Mouse (Mus musculus) adrenal gland, postnatal 4 days (tissue): ENCODE results near the gene Kcnh1. TPM values are rescaled to one million over a fixed set of nuclear protein-coding genes. Genes with fewer than 3 reads are reported as not detected.

Experiments
- DNase-seq, 2 experiments: peaks; one replicate each; pipeline ENCODE4 v3.0.0; 2021 to 2022; ENCODE audit warnings: low spot score in 2 of 2, mixed read lengths in 2 of 2
- long read RNA-seq, 2 experiments: library from polyadenylated mRNA; stranded (forward); transcript quantifications; one replicate each; pipeline ENCODE4 v2.0.0; 2021
- total RNA-seq, 2 experiments: library from RNA; stranded (reverse); gene quantifications; 2 replicates each; pipeline ENCODE4 v1.2.3; 2021

The Kcnh1 gene
- 1 to 10 TPM in 1 of 2 experiments, under 1 TPM in 1; 0.48 to 1.3 TPM for total RNA-seq
- long read RNA-seq, experiment 1, result 0 reads
- long read RNA-seq, experiment 2, full-length matches to known transcripts, result 3 of 4 reads
- long read RNA-seq, experiment 2, partial matches to known transcripts, result 0 of 4 reads
- long read RNA-seq, experiment 2, other reads (novel, unspliced or antisense), result 1 of 4 reads

DNA sequence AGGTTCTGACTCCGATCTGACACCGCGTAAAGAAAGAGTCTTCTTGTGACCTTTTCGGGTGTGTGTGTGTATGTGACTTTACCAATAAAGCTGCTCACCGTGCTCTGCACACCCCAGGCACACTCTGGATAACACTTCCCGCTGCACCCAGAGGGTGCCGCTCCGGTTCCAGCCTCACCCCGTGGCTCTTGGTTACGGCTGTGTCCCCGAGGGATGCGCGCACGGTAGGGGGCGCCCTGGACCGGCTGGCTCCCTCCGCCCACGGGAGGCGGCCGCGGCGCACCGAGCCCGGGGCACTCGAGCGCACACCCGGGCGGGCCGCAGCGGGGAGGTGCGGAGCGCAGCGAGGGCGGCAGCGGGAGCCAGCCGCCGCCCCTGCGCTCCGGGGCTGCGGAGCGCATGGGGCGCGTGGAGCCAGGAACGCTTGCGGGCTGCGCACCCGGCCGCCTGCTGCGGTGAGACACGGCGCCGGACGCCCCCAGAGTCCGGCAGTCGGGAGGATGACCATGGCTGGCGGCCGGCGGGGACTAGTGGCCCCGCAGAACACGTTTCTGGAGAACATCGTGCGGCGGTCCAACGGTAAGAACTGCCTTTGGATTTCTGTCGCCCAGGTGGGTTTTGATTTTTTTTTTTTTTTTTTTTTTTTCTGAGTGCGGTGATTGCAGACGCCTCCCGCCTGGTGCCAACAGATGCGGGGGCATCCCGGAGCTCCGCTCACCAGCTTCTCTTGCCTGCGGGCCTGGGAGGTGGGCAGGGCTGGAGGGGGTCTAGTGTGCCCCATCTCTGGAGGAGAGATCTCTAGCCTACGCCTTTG is at the start of gene Kcnh1:
Kcnh1 (plus strand) TSS at position 267 of the 814 bp plus-strand sequence.
- DNase-seq, result peak; percentile 78 to 81

DNA sequence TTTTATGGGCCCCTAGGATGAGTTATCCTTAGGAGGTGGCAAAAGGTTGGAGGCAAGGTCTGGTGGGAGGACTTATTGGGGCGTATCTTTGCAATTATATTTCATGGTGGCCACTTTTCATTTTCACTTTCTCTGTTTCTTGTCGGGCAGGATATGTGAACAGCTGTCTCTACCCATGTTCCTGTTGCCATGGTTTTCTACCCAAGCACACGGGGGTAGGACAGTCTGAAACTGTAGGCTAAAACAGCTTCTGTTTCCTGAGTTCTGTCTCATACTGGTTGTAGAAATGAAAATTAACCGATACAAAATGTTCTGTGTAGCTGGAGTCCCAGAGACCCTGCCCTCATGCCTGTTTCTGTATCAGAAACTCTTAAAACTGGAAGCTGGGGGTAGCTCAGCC is 39.4 kb upstream of the Kcnh1 start:
- no peak for DNase-seq

DNA sequence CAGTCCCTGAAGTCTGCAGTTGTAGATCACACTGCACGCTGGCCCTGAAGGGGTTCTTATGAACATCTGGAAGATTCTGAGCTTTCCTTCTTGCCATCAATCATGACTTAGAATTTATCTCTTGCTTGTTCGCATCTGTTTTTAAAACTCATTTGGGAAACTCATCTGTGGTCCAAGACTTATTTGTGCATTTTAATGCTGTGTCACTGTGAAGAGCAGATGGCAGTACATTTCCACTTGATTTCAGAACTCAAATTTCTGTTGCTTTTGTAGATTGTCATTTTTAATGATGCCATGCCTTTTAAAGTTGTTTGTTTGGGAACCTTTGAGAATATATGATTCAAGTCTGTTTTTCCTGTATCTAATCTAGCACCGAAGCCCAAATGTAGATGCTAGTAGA is 19.1 kb upstream of the Kcnh1 start:
- DNase-seq, result no peak

DNA sequence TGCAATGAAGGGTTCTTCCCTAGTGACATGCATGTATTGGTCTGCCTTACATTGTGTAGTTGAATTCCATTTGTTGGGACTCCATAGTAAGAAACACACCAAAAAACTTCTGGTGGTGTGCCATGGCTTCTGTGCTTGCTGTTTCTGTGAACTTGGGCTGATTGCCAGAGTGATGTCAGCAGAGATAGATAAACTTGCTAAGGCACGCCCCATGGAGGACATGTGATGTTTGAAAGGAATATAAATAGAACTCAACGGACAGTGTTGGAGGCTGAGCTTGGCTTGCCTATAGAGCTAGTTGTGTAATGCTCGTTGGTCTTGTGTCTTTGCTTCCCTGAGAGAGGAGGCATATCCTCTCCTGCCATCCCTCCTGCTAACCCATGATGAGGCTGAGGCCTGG is 10.7 kb upstream of the Kcnh1 start:
- no peak for DNase-seq

DNA sequence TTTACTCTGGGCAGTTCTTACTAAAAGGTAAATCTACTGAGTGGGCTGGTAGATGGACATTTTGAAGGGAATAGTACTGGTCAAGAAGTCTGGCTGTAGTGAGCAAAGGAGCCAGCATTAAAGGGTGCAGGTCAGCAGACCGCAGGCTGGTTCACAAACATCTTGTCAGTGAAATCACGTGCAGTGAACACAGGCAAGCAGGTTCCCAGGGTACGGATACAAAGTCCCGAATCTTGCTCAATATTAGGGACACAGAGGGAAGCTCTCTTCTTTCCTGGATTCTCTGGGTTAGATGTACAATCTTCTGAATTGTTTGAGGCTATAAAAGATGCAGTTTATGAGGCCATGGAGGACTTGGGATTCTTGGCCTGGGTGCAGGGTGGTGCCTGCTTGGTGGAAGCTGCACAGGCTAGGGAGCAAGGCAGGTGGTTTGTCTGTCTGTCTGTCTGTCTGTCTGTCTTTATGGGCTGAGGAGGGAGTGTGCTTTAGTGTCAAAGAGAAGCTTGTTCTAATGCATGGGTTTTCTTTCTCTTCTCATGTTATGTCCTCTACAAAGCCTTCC is 8.8 kb upstream of the Kcnh1 start:
- DNase-seq, result no peak

DNA sequence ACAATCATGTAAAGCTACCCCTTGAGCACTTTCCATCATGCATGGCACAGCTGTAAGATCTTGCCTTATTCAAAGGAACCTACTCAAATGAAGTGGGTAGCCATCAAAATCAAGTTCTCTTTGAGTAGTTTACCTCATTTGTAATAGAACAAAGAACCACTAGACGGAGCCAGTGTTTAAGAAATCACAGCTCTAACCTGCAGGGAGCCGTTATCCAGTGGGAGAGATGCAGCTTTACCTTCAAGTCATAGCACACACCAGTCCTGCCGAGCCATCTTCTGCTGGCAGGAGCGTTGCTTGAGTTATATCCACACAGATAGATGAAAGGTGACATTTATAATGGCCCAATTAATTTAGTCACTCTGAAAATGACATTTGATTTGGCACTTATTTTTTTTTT is 1.5 kb upstream of the Kcnh1 start:
- DNase-seq, result no peak

DNA sequence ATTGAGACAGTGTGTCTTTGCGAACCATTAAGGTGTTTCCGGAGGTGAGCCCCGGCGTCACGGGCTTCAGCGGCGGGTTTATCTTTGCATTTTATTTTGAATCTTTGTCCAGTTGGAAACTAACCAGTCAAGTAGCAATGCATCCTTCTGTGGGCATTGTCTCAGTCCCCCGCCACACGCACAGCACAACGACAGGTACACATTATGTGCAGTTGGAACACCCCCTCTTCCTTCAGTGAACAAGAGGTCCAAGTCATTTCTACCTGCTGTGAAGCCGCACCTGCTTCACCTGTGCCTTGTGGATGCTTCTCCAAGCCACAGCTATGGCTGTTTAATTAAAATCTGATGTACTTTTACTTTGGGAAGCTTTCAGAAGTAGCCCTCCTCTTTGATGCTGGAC is 803 bp upstream of the Kcnh1 start:
- DNase-seq, result no peak

DNA sequence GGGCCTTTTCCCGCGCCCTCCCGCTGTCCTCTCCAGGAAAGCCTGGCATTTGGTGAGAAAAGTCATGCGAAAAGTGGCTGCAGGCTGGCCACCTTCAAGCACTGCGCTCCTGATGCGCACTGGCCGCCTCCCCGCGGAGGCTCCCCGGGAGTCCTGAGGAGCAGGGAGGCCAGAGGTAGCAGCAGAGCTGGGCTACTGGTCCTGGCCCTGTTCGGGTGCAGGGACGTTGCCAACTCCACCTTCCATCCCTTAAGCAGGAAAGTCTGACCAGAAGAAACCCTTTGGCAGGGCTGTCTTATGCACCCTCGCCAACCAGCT is 707 bp downstream of the Kcnh1 start:
- no peak for DNase-seq

DNA sequence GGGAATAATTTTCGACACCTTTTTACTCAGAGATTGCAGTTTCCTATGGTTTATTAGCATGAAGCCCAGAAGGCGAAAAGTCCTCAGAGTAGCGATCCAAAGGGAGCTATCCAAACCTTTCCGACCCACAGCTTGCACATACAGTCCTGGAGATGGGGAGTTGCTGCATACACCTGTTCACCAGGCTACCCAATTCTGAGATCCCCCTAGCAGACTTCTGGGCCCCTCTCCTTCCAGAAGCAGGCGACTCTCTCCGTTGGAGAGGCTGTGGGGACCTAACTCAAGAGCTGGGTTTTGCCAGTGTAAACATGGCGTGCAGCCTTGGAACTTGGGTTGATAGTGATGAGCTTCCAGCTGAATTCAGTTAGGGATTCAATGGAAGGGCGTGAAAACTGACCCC is 1.3 kb downstream of the Kcnh1 start:
- no peak for DNase-seq

DNA sequence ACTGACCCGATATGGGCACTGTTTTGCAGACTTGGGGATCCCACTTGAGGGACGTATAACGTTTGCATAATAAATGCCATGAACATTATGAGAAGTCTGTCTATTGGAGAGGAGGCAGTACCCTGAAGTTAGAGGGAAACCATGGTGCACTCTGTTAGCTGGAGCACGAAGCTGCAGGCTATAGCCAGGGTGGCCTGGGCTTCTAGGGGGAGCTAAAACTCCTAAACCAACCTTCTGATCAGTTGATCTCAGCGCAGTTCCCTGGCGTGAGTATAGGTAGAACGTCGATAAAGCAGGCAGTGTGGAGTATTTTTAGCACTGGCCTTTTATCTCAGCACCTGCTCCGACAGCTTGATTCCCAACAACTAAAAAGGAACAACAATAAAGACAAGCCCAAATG is 2.1 kb downstream of the Kcnh1 start:
- DNase-seq, result no peak

DNA sequence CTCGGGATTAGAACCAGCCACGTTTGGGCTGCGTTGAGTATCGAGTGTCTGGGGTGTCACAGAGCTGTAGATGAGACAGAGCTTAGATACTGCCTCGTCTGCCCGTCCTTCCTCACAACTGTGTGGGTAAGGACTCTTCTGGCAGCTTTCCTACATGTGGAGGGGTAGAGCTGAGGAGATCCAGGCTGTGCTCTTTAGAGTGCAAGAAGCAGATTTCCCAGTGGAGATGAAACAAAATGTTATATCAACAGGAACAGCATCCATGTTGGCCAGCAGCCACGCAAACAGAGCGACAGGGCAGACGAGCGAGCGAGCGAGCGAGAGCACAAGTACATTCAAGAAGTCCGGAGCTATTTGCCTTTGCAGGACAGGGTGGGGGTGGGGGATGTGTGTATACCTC is 3.1 kb downstream of the Kcnh1 start:
- DNase-seq, result no peak

DNA sequence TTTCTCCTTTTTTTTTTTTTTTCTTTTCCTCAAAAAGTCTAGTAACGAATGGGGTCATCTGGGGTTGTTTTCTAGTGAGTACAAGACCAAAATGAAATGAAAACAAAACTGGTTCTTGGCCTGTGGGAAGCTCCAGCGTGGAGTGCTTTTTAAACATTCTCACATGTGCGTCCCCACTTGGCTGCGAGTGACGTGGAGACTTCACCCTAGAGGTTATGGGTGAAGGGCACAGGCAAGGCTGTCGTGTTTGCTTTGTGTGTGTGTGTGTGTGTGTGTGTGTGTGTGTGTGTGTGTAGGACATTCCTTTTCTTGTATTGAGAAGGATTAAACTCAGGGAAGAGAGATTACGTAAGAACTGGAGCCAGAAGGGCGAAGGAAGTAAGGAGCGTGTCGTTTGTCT is 6.9 kb downstream of the Kcnh1 start:
- DNase-seq, result no peak

DNA sequence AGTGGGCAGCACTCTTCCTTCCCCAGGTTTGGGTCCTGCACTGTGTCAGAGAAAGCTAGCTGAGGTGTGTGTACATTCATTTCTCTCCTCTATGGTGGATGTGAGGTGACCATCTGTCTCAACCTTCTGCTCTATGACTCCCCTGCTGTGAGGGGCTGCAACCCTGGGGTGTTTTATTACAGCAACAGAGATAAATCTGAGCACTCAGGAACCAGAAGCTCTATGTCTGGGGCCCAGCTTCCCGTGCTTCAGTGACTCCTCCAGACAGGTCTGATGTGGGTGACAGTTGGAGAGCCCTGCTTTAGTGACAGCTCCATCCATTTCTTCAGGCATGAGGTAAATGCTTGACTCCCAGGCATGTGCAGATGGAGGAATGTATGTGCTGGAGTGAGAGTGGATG is 12.4 kb downstream of the Kcnh1 start:
- DNase-seq, result no peak

DNA sequence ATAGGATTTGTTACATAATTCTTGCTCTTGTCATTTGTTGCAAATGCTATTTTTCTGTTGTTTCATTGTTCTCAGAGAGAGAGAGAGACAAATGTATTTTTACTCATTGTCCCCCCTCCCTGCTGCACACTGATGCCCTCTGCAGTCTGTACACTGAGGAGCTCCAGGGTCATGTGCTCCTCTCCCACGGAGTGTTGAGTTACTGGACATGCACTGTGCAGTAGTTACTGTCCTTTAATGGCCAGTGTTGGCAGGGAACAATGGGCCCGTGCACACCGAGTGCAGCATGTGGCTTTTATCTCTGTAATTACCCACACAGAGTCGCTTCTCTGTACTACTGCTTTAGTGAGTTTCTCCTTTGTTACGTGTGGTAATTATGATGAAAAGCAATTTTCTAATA is 17.4 kb downstream of the Kcnh1 start:
- DNase-seq, result no peak

DNA sequence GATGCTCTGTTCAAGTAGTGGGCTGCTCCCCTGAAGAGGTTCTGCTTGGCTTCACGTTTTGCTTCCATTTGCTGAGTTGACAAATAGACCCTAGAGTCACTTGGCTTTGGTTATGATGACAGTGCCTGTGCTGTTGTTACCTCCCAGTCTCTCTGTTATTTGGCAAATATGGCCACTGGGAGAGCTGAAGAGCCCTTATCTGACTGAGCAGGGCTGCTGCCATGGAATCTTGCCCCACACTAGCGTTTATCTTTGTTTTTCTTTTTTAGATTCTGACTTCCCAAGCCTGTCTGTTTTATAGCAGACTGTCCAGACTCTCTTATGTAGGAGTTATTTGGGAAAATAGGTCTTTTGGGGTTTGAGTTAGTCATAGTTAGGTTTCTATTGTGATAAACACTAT is 21.9 kb downstream of the Kcnh1 start:
- DNase-seq, result no peak

DNA sequence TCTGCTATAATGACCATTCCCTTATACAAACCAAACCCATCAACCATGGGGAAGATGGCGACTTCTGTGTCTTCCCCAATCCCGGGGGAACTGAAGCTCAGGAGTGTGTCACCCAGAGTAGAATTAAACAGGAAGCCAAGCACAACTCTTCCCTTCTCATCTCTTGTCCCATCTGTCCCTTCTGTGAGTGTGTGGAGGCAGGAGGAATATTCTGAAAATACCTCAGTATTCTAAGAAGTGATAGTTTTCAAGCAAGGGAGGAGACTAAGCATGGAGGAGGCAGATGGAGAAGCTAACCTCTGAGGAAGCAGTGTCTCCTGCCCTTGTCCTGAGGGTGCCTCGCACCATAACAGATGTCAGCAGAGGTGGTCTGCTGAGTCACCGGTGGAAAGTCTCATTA is 24.1 kb downstream of the Kcnh1 start:
- no peak for DNase-seq

DNA sequence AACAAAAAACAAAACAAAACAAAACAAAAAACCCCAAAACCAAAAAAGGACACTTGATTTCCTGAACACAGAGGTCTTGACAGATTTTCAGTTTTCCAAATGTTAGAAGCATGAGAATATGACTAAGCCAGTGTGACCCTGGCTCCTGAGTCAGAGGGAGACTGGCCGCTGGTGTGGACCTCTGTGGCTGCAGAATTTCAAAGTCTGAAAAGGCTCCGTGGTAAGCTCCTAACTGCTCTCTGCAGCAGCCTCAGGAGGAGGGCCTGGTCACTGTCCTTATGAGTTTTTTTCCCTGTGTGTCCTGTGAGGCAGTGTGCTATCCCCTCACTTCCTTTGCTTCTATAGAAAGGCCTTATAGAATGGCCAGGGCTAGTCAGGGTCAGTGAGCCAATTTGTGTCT is 29.6 kb downstream of the Kcnh1 start:
- no peak for DNase-seq

DNA sequence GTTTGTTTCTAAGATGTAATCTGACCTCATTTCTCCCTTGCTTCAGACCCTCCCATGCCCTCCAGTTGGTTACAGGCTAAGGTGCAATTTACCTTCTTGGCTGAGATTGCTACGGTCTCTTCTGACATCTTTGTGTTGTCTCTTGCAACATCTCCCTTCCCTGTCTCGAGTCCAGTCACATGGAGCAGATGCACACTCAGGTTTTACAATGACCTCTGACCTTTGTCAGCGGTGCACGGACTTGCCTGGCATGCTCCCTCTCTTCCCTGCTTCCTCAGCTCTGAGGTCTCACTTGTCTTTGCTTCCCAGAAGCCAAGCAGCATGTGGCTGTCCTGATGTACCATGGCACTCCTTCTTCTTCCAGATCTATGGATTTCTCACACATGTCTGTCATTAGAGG is 33.6 kb downstream of the Kcnh1 start:
- no peak for DNase-seq

DNA sequence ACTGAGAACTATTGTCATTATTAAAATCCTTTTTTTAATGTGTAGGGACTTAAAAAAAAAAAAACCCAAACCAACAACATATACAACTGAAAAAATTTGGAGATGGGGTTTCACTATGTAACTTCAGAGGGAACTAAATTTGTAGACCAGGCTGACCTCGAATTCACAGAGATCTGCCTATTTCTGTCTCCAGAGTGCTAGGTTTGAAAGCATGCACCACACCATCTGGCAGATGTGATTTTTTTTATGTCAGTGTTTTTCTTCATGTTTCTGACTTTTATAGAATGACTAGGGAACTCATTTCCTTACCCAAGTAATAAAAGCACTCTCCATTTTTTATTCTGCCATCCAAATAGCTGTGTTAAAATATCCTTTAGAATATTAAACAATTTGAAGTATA is 42.1 kb downstream of the Kcnh1 start:
- no peak for DNase-seq

DNA sequence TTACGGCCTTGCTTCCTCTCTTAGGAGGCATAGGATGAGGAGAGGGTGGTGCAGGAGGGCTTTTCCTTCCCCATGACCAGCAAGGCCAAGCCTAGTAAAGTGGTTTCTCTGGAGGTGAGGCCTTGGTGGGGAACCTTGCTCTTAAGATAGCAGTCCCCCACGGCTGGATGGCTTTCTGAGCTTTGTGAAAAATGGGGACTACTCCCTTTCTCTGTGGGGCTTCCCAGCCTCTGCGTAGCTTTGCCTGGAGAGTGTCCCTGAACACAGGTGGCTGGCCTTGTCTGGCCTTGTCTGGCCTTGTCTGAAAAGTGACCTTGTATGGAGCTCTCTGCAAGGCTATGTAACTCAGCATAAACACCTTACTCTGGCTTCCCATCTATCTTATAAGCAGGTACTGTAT is 56.3 kb downstream of the Kcnh1 start:
- DNase-seq, result no peak

DNA sequence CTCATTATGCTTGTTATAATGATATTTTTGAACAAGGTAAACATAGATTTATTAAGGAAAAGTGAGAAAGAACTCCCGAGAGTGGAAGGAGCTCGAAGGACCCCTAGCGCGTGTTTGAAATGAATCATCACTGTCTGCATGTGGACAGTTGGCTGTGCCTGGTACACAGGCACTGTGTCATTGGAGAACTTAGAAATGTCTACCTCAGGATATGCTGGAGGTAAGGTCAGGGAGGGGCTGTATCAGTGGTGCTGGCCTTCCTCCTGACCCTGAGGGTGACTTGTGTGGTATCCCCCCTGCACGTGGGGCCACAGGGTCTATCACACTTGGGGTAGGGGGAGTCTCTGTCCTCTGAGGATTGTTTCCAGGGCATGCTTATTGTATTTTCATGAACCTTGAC is 68.6 kb downstream of the Kcnh1 start:
- DNase-seq, result no peak

DNA sequence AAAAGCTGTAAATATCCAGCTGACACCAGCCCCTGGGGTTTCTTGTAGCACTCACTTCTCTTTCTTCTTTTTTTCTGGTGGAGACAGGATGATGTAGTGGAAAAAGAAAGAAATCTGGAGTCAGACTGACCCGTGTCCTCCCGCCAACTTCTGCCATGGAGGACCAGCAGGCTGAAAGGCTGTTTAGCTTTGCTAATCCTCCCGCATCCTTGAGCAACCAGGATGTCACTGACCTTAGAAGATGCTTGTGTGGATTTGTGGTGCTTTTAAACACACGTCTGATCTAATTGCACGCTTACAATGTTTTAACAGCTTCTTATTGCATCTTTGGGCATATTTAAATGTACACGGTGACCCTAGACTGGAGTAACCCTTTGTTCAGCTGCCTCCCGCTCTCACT is 69.0 kb downstream of the Kcnh1 start:
- DNase-seq, result no peak

DNA sequence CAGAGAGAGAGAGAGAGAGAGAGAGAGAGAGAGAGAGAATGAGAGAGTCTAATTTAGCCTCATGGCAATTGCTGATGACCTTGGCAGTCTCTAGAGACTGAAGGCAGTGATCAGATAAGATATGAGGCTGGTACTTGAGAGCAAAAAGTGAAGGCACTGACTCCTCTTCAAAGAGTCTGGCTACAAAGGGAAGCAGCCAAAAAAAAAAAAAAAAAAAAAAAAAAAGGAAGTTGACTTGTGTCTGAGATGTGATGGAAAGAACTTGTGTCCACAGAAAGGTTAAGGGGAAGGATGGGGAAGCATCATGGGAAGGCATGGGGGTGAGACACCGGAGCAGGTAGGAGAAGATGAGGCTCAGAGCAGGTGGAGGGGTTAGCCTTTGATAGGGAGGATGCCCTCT is 75.1 kb downstream of the Kcnh1 start:
- no peak for DNase-seq
